Mouse (Mus musculus) left cerebral cortex, adult 18-20 months (tissue): ENCODE measurements around the gene Arhgdib. TPM values are rescaled to one million over a fixed set of nuclear protein-coding genes. Genes with fewer than 3 reads are reported as not detected.

ENCODE experiments used
- DNase-seq, 2 experiments: peaks; one replicate each; pipeline ENCODE4 v3.0.0; 2021 to 2022; ENCODE audit warnings: low spot score in 2 of 2, mixed read lengths in 1 of 2
- total RNA-seq, 2 experiments: library from RNA; stranded (reverse); gene quantifications; 2 replicates each; pipeline ENCODE4 v1.2.3; 2021

Gene Arhgdib
- total RNA-seq, 2 experiments from 2014 or later = 10.9 to 13.3 TPM

DNA sequence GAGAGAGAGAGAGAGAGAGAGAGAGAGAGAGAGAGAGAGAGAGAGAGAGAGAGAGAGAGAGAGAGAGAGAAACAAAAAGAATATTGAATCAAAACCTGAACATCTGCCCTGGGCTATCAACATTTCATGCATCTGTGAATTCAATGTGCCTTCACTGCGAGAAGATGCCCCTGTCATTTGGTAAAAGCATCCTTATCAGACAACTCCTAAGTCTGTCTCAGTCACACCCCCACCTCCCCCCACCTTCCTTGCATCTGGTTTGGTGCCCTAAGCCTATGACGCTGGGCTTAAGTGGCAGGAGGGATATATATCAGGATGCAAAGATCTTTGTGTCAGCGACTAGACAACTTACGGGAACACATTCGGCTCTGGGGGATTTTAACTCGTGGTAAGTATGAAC, 12.5 kb upstream of the Arhgdib start:
- DNase-seq = no peak

DNA sequence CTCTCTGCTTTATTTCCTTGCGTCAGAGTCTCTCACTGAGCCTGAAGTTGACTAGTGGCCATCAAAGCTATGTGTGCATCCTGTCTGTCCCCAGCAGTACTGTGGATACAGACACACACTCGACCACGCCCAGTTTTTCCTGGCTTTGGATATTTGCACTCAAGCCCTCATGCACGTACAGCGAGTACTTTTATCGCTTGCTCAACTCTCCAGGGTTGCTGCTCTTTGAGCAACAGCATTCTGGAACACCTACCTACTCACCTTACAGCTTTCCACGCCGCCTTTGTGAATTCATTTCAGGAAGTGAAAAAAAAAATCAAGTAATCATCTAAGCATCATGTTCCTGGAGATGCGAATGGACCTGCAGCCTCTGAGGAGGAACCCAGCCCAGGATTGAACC, 11.2 kb upstream of the Arhgdib start:
- no peak for DNase-seq

DNA sequence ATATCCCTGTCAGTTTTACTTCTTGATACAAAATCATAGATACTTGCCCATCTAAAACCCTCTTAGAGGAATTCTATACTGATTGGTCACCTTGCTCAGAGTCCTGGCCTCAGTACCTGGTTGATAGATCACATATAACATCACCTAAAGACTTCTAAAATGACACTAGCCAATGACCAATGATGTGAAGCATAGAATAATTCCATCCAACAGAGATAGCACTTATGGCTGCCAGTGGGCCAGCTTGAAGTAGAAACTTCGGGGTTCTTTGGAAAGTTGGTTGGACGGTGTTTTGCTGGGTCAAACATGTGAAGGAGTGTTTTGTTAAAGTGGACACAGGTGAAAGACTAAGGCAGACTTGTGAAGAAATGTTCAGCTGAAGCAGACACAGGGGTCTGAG, 8.5 kb upstream of the Arhgdib start:
- DNase-seq = no peak

DNA sequence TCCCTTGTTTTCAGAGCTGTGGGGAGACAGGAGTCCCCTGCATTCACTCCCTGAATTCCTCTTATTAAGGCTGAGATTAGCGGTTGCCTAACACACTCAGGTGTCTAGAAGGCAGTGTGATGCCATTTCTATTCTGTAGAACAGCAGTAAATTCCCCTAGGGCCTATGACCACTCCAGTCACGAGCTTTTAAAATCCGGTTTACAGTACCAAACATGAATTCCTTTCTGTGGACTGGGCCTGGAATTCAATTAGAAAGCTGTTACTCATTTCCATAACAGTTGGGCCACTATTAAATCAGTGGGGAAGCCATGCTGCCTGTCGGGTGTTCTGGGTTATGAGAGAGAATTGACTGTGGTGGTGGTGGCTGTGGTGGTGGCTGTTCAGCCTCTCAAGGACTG, 6.0 kb upstream of the Arhgdib start:
- no peak for DNase-seq

DNA sequence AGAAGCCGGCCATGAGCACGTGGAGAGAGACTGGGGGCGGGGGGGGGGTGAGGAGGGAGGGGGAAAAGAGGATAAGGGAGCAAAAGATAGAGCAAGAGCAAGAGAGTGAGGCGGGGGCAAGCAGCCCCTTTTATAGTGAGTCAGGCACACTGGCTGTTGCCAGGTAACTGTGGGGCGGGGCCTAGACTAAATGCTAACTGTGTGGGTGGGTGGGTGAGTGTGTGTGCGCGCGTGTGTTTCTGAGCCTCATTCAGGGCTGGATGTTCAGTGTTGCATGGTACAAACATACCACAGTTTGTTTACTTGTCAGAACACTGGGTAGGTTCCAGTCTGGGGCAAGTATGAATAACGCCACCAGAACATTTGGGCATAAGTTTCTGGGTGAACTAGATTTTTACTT, 5.2 kb upstream of the Arhgdib start:
- DNase-seq = no peak

DNA sequence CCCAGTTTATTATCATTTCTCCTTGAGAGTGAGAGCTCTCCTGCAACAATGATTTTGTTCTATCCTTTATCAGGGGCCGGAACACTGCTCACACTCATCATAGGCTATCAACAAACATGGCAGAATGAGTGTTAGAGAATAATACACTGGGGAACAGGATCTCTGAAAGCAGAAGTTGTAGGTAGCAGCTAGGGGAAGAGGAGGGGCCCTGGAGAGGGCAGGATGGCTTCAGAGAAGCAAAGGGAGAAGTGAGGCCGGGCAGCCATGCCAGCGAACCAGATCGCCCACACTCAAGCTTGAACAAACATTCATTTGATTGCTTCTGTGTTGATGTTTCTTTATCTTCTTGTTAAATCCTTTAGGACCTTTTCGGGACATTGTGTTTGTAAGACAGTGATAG, 4.5 kb upstream of the Arhgdib start:
- DNase-seq = no peak

DNA sequence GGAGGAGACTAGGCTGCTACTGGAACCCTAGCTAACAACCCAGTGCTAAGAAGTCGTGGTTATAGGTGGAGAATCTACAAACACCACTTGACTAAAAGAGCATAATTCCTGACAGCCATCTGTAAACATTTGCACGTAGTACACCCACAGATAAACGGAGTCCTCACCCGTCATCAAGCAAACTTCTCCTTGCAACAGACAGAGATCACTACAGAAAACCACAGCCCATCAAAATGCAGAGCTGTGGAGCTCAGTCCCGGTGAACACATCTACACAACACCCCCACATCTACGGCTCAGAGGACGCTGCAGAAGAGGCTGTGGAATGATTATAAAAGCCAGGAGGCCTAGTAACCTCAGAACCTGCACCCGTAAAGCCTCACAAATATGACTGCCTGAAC, 2.8 kb upstream of the Arhgdib start:
- no peak for DNase-seq

DNA sequence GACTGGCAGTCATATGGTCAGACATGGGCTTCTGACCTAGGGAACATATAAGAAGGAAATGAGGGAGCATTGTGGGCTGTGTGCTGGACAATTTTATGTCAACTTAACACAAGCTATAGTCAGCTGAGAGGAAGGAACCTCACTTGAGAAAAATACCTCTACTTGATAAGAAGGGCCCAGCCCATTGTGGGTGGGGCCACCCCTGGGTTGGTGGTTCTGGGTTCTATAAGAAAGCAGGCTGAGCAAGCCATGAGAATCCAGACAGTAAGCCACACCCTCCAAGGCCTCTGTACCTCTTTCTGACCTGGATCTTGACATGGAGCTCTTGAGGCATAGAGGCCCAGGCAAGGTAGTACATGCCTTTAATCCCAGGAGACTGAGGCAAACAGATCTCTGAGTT, 1.7 kb upstream of the Arhgdib start:
- DNase-seq = no peak

DNA sequence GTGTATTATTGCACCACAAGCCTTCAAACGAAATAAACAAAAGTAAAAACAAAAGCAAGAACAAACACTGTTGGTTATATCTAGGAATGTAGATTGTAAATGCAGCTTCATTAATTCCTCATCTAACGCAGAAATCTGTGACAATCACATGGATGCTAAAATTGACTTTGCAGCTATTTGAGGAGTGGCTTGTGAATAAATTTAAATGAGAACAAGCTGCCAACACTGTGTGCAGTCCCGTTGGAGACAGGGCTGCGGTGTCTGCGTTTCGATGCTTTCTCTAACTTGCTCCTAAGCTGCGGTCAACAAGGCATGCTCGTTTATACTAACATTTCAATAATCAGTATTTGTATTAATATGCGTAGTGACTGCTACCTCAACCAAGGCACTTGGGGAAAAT, 581 bp upstream of the Arhgdib start:
- no peak for DNase-seq

DNA sequence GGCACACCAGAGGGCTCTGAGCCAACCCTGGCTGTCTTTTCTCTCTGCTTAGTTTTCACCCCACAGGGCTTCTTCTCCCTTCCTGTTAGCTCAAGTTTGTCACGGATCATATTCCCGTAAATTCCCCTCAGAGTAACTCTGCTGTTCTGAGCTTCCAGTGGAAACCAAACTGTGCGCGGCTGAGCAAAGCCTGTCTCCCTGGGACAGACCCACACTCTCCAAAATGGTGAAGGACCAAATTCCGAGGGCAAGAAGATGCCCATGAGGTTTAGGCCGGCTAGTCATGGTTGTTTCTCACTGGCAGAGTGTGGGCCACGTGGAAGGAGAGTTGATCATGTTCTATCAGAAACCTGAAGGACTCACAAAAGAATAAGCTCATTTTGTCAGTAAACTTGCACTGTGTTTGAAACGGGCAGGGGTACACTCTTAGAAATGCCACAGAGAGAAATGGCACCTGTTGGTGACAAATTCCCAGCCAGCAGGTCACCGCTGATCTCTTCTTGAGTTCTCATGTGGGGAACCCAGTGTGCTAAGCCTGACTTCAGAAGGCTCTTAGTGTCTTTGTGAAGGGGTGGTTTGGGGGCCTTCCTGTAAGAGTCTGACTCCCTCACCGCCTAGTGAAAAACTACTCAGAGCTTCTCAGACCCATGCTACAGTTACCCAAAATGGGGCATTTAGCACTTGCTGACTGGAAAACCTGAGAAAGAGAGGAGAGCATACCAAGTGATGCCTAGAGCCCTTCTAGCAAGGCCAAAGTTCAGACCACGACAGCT, 1.3 kb downstream of the Arhgdib start:
- DNase-seq = no peak

DNA sequence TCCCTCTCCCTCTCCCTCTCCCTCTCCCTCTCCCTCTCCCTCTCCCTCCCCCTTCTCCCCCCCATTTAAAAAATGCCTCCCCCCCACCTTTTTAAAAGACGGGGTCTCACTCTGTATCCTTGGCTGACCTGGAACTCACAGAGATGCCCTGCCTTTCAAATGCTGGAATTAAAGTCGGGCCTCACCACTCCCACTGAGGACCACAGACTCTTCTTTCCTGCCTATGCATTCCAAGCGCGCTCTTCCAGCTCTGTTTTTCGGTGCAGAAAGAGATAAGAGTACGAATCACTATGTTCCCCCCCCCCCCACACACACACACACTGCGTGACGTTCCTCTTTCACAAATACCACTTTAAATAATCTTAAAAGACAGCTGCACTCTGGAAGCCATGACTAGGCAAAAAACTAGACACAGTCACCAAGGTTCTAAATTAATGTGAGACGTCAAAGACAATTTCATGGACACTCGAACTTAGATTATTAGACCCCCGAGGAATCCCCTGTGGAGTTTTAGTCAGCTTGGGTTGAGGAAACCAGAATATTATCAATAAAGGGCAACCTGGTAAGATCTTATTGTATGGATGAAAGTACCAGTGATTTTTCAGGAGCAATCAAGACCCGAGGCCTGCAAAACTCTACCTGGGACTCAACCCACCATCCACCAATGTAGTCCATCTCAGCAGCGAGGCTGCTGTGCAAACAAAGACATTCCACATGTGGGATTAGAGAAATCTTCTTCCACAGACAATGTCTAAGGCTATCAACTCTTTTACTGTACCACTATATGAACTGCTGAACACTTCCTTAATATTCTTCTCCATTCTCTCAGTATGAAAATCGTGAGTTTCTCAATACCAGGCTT, 2.1 kb downstream of the Arhgdib start:
- DNase-seq = no peak

DNA sequence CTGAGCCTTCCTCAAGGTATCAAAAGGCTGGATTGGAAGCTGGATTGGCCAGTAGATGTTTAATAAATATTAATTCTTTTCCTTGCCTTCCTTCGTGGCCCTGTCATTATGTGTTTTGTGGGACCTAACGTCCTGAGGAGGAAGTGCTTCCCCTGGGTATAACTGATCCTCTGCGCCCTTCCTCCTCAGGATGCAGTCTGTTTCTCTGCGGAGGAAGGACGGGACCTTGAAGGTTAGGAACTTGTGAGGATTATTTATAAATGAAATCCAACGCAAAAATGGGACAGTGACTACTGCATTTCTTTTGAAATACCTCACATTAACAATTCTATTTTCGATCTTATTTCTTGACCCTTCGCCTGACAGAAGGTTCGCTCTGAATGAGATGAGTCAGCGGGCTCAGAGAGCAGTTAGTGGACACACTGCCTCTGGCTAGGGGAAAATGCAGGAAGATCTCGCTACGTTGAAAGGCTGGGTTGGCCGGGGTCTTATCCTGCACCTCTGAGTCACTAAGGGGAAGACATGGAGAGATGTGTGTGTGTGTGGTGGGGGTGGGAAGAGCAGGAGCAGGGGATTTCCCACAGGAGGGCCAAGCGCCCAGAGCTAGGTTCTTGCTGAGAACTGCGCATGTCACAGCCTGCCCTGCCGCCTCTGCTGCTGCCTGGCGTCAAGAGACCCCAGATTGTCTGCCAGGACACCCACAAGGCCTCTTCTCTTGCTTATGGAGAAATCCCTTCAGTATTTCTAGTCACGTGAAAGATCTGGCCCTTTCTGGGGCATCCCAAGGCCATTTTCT, 3.2 kb downstream of the Arhgdib start:
- DNase-seq = no peak

DNA sequence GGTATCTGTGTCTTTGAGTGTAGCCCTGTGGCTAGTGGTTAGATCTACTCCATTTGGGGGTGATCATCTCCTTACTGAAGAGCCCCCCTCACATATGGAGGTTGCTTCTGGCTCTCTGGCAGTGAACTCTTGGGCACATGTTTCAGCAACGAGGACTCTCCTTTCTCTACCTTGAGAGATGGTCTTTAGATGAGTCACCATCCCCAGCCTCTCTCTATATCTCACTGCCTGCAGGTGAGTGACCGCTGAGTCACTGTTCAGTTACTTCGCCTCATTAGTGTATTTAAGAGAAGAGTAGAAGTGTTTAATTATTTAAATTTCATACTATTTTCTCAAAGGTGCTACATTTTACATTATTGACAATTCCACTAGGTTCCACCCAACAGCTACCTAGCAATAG, 4.6 kb downstream of the Arhgdib start:
- no peak for DNase-seq

DNA sequence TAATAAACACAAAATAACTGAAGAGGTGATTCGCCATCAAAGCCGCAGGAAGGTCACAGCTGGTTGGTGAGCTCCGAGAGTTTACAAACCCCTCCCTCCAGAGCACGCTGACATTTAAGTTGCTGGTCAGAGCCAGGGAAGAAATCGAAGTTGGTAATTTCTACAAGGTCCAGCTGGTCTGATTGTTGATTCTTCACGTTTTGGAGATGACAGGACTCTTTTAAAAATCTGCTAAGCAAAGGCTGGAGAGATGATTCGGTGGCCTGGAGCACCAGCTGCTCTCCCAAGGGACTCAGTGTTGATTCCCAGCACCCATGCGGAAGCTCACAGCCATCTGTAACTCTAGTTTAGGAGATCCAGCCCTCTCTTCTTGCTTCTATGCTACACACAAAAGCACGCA, 5.3 kb downstream of the Arhgdib start:
- DNase-seq = no peak

DNA sequence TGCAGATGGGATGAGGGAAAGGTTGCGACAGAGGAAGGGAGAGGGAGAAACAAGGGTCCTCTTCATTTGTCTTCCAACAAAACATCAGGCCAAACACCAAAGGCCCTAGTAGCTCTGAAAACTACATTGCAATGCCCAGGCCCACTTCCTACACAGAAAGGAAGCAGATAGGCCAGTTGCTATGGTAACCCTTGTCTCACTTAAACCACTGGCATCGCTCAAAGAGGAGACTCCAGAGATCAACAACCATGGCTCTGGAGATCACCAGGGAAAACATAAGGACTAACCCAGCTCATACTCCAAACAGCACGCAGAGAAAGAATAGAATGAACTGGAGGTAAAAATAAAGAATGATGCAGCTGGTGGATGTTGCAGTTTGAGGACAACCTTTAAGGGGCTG, 6.5 kb downstream of the Arhgdib start:
- DNase-seq = no peak

DNA sequence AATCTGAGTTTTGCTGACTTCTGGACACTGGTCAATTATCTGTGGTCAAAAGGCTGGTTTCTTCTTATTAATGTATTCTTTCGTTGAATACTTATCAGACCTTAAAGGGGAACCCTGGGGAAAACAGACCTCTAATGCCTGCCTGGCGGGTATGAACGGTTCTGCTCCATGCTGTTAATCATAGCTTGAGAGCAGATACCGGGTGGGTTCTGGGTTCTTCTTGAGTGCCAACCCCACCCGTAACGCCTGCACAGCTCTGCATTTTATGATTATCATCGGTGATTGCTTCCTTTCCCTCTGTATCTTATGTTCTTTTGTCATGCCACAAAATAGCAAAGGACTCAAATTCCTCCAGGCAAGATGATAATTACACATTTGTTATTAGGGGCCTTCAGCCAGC, 7.6 kb downstream of the Arhgdib start:
- no peak for DNase-seq

DNA sequence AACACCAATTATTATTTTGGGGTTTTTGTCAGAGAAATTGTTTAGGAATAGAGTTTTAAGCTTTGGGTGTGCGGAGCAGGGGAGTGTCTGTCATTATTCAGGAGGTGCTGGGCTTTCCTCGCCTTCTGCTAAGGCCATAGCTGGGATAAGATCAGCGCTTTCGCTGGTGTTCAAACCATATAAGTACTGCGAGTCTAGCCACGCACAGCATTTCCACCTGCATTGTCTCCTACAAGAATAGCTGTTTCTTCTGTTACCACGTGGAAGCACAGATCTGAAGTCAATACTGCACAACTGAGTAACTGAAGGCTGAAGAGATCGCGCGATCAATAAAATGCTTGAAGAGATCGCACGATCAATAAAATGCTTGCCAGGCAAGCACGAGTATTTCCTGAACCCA, 10.5 kb downstream of the Arhgdib start:
- DNase-seq = no peak

DNA sequence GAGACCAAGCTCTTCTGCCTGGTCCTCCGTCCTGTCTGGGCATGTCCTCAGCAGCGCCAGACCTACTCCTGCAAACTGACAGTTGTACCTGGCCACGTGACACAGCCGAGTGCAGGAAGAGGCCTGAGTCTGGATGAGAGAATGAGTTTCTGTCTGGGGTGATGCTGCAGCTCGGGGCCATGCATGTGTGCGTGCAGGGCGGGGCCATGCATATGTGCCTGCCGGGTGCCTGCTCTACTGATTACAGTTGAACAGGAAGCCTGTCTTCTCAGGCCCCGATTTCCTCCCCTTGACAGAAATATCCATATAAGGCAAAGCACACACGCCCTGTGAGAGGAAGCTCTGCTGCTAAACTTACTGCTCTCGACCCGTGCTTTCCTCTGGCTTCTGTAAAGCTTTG, 11.0 kb downstream of the Arhgdib start:
- no peak for DNase-seq

DNA sequence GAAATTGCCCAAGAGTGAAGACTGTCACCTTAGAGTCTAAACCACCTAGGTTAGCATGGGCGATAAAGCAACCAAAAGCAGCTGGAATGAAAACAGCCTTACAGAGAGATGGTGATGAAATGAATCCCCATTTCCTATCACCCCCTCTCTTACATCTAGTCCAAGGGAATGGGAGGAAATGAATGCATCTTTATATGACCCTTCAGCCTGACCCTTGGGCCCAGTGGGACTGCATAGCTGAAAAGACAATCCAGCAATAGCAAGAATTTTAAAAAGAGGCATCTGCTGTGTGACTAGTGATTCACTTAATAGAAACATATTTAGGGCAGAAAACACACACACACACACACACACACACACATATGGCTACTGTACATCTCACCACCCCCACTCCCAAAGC, 14.1 kb downstream of the Arhgdib start:
- no peak for DNase-seq

DNA sequence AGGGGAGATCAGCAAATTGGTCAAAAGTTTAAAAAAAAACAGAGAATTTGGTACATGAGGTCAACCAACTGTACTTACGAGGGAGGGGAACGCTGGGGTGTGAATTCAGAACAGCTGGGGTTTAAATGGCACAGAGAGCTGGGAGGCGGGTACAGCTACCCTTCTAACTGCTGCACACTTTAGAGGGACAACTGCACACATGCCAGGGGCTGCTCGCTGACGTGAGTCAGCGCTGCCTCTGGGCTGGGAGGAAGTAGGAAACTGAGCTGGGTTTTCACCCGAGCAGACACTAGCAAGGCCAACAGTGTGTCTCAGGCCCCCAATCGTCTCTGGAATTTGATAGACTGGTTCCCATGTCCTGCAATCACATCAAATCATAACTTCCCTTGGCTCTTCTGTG, 16.6 kb downstream of the Arhgdib start:
- DNase-seq = no peak

DNA sequence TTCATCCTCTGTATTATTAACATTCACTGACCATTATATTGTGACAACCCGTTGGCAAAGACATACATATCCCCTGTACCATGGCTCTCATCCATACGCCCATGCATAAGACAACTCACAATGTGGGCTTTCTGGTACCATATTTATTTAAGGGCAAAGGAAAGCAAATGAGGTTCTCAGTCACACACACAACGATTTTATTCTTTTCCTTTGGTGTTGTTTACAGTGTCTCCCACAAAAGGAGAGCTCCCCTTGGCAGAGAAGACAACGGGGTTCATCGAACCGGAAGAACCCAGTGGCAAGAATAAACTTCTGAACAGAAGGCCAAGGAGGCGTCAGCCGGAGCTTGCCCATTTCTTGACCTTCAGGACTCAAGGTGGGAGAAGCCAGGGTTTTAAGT, 18.2 kb downstream of the Arhgdib start, which contains the start of gene Pde6h:
Pde6h (plus strand) TSS at position 301 of the 400 bp plus-strand sequence.
- DNase-seq = no peak

DNA sequence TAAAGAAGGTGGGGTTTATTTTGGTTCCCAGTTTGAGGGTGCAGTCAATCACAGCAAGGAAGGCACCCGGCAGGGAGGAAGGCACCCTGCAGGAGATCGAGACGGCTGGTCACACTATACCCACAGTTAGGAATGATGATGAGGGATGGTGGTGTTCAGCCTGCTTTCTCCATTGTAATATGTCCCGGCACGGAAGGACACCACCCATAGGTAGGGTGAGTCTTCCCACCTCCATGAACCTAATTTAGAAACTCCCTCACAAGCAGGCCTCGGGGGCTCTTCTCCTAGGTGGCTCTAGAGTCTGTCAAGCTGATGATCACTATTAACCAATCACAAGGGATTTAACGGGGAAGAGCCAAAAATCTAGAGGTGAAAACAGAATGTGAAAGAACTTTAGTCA, 18.8 kb downstream of the Arhgdib start:
- DNase-seq = no peak
